Mouse (Mus musculus) left cerebral cortex, postnatal 14 days (tissue): Measurements from ENCODE around the gene Zmynd8. TPM values are rescaled to one million over a fixed set of nuclear protein-coding genes. Genes with fewer than 3 reads are reported as not detected.
A peak's percentile ranks its signal among the peaks of the same experiment; 100 is the strongest.

ENCODE experiments used
- DNase-seq, 2 experiments: peaks; one replicate each; pipeline ENCODE4 v3.0.0; 2021 to 2022; ENCODE audit warnings: low spot score in 2 of 2, mixed read lengths in 1 of 2
- intact Hi-C: fragments of 180-260 bp; cut with DNase I; formaldehyde crosslinking; loops from one replicate; pipeline ENCODE4 v1.15.1; 2025
- total RNA-seq, 2 experiments: library from RNA; stranded (reverse); gene quantifications; 2 replicates each; pipeline ENCODE4 v1.2.3; 2021

Gene Zmynd8
- total RNA-seq, 2 experiments from 2014 or later: 130 to 171 TPM

- intact Hi-C loops: no loop called here
- peak; percentile 81 to 94 for DNase-seq
These were observed 14.8 kb downstream of the Zmynd8 start for GRCm38 (mm10) chr2:165883846-165884576.

- no peak for DNase-seq
- intact Hi-C loops: no loop called here
These were observed 15.8 kb downstream of the Zmynd8 start for GRCm38 (mm10) chr2:165883006-165883405.

DNA sequence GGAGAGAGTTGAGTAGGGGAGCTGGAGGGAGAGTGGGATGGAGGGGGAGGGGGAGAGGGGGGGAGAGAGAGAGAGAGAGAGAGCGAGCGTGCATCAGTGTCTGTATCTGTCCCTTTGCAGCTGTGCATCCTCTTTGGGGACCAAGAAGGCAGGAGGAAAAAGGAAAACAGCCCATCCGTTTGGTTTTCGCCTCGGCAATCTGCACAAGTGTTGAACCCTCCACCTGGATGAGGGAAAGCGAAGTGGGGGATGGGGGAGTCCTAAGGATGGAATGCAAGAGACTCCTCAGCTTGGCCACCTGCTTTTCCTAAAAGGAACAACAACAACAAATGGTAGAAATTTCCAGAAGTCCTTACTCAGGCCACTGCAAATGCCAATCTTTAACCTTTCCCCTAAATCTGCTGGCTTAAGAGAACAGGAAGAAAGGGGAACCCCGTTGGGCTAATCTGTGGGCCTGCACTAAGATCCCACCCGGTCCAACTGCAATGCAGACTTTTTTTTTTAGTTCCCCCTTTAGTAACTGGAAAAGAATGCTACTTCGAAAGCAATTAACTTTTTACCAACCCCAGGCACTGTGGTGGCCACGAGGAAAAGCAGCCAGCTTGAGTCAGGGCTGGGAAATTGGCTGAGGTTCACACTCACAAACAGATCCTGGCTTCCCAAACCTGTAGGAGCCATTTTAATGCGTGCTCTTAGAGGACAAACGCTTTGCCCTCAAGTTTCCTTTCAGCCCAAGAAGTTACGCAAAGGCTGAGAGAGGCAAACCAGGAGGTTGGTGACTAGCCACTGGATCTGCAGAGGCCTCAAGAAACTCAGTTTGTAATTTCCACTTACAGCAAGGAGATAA lies 17.0 kb downstream of the Zmynd8 start:
- intact Hi-C loops: no loop called here
- DNase-seq: peak in 1 of 2 experiments; percentile 35

GRCm38 (mm10) chr2:165881220-165881584 lies 17.6 kb downstream of the Zmynd8 start:
- no peak for DNase-seq
- intact Hi-C loops: no loop called here

GRCm38 (mm10) chr2:165880501-165881182 lies 18.2 kb downstream of the Zmynd8 start:
- DNase-seq: peak in 1 of 2 experiments; percentile 59
- intact Hi-C loops: no loop called here

DNA sequence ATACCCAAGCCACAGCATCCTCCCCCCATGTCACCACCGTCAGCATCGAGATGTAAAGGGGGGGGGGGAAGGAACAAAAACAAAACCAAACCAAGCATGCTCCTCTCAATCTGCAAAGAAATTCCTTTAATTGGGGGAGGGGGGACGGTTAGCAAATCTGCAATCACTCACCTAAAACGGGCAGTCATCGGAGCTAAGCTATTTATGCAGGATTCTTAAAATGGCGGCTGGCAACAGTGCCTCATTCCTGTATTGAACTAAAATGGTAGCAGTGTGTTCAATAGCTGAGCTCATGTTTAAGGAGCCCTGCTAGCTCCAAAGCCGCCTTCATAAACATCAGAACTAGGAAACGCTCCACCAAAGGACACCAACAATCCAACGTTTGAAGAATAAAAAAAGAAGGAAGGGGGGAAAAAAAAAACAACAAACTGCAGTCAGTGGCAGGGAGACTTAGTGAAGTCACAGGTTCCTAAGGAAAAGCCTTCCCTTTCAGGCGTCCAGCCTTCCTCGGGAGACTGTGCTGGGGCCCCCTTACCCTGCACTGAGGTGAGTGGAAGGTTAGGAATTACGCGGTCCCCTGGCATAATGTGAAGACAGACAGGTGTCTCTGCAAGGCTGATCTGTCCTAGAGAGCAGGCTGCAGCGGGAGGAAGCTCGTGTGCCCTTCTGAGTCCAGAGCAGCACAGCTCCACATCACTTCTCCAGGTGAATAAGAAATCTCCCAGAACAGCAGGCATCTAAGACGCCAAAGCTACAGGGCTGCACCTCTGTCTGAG lies 19.2 kb downstream of the Zmynd8 start:
- intact Hi-C loops: loop anchor here (2.0 kb wide), 1 partner anchor 53 kb away; no protein-coding TSS in a partner anchor
- DNase-seq: peak in 1 of 2 experiments; percentile 59

DNA sequence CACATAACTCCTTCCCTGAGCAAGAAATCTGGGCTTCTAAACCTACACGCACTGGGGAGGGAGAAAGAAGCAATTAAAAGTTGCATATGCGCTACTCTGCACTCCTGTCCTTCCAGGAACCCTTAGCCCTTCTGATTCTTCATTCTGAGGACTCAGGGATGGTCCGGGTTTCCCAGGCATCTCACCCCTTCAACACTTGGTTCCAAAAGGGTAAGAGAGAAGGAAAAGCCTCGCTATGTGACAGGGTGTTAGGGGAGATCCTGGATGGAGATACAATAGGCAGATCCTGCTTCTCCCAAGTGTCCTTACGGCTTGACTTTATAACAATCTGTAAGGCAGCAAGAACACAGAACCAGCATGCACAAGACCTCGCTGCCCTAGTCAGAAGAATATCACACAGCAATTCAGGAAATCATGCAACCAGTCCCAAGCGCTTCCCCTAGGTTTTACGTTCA lies 19.9 kb downstream of the Zmynd8 start:
- no peak for DNase-seq
- intact Hi-C loops: loop anchor here (2.0 kb wide), 1 partner anchor 52 kb away; no protein-coding TSS in a partner anchor

GRCm38 (mm10) chr2:165878021-165878585 lies 20.7 kb downstream of the Zmynd8 start:
- intact Hi-C loops: loop anchor here (2.0 kb wide), 1 partner anchor 51 kb away; no protein-coding TSS in a partner anchor
- DNase-seq: no peak

DNA sequence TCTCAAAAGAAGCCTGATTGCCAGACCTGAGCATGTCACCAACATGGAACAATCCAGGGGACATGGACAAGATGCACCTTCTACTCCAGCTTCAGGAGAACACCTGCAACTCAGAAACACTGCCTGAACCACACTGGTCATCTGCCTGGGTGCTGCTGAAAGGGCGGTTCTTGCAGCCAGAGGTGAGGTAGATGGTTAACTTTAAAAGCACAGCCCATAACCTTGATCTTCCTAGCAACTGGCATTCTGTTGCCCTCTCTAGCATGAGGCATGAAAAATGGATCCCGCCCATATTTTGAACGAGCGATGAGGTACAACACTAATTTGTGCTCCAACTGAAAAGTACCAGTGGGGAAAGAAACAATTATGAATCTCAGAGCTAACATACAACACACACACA lies 21.6 kb downstream of the Zmynd8 start:
- no peak for DNase-seq
- intact Hi-C loops: no loop called here

- intact Hi-C loops: no loop called here
- no peak for DNase-seq
These were observed 22.5 kb downstream of the Zmynd8 start for GRCm38 (mm10) chr2:165876201-165876918.

DNA sequence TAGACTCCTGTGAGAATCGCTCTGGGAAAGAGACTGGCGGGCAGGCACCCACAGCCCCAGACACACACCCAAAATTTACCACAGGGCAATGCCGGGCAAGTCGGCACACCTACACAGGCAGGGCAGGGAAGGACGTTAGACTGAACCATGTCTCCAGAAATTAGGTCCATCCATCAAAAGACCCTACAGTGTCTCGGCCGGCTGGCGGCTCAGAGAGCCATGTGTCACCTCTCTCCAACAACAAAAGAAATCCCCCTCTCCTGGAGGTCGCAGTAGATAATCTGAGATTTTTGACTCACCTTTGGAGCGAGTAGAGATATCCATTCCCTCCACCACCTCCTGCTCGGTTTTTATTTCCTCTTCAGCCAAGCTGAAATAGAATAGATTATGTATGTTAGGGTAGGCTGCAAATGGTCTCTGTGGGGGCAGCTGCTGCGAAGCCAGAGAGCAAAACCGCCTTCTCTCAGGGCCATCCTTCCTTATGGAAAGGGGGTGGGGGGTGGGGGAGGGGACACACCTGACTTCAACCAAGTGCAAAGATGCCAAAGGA lies 23.3 kb downstream of the Zmynd8 start:
- intact Hi-C loops: loop anchor here (2.0 kb wide), 1 partner anchor 17 kb away; no protein-coding TSS in a partner anchor
- peak in 1 of 2 experiments; percentile 9 for DNase-seq

GRCm38 (mm10) chr2:165874461-165875339 lies 24.1 kb downstream of the Zmynd8 start:
- intact Hi-C loops: loop anchor here (2.0 kb wide), 1 partner anchor 16 kb away; no protein-coding TSS in a partner anchor
- DNase-seq: peak; percentile 84 to 92

DNA sequence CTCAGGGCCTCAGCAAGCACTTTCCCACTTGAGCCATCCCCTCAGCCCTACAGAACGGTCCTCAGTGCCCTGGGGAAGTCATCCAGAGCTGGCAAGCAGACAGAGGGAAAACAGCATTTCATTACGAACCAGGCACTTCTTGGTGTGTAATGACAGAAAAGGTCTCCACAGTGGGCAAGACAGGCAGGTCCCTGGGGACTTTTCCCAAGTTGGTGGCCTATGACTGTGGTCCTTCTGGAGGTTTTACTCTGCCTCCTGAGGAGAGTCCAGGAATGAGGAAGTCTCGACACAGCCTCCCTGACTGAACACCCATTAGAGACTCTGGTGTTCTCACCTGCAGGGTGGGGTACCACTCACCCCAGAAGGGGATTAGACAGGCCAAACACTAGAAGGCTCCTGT lies 25.0 kb downstream of the Zmynd8 start:
- intact Hi-C loops: loop anchor here (2.0 kb wide), 1 partner anchor 15 kb away; no protein-coding TSS in a partner anchor
- no peak for DNase-seq

- DNase-seq: peak in 1 of 2 experiments; percentile 36
- intact Hi-C loops: no loop called here
These were observed 25.6 kb downstream of the Zmynd8 start for GRCm38 (mm10) chr2:165873196-165873595.

DNA sequence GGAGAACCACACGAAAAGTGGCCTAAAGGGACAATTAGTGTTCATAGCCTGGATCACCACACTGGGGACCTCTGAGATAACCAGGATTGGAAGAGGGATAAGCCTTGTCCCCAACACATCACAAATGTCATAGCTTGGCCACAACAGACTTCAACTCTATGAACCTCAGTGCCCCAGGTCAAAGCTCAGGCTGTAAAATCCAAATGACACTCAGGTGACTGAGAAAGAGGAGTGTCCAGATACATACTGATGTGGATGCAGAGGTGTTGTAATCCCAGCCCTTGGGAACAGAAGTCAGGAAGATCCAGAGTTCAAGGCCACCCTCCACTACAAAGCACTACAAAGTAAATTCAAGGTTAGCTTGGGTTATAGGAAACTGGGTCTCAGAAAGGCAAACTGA lies 29.6 kb downstream of the Zmynd8 start:
- intact Hi-C loops: no loop called here
- DNase-seq: no peak

- intact Hi-C loops: no loop called here
- no peak for DNase-seq
These were observed 30.2 kb downstream of the Zmynd8 start for GRCm38 (mm10) chr2:165868522-165869175.
